Comparison of ENCODE assay signal across 21 mouse cellular contexts in genomic region chr14:17989182-17989581, GRCm38 (mm10).
DNase-seq lines count a peak whose midpoint lies in the region; ATAC-seq and TF ChIP-seq lines count a peak whose summit lies in the region.
"Had no signal": no experiment of that assay in that cellular context is flagged by ENCODE, and none has a peak within 500 bp of the region (broad histone marks: within the 10 kb centered on the region; RNA-seq: fewer than 3 reads in every experiment).

No protein-coding gene starts in this region.

- no peak overlapping the region for H3K9ac ChIP-seq in intestine, embryonic 15.5 days
- H3K9ac ChIP-seq in intestine, postnatal 0 days (ENCODE audit: low read depth, low read length) = no peak overlapping the region
- H3K9ac ChIP-seq: heart, embryonic 15.5 days; hindbrain, embryonic 14.5 days had no signal

- H3K9me3 ChIP-seq in intestine, embryonic 15.5 days = no peaks in the 10 kb centered on the region
- no peaks in the 10 kb centered on the region for H3K9me3 ChIP-seq in intestine, postnatal 0 days (ENCODE audit: control insufficient read depth)
- H3K9me3 ChIP-seq: forebrain, embryonic 10.5 days; heart, embryonic 15.5 days; hindbrain, embryonic 10.5 days had no signal

- WGBS in intestine, embryonic 15.5 days = 56% methylated on average over 4 of the region's 4 CpGs
- 34% methylated on average over 4 of the region's 4 CpGs for whole genome bisulfite sequencing in intestine, postnatal 0 days

- TF ChIP-seq CTCF in intestine, postnatal 0 days (IDR thresholded peaks at IDR 0.05; ENCODE audit: low read depth) = no peak

- 0 out of 2 replicates have a peak, but pooled peaks have one; percentile 67 for ATAC-seq in intestine, embryonic 15.5 days
- ATAC-seq in intestine, postnatal 0 days = no peak
- ATAC-seq: activated CD4-positive, CD25-positive, alpha-beta regulatory T cell, adult 4 months; forebrain, embryonic 14.5 days; Patski had no signal

- no peaks in the 10 kb centered on the region for H3K4me1 ChIP-seq in intestine, embryonic 15.5 days (replicated peaks)
- H3K4me1 ChIP-seq in intestine, postnatal 0 days (replicated peaks; ENCODE audit: control insufficient read depth, insufficient read depth, low read length) = no peaks in the 10 kb centered on the region
- H3K4me1 ChIP-seq: forebrain, embryonic 10.5 days; heart, embryonic 15.5 days; hindbrain, embryonic 10.5 days had no signal

- H3K4me2 ChIP-seq in intestine, embryonic 15.5 days (replicated peaks) = no peak overlapping the region
- no peak overlapping the region for H3K4me2 ChIP-seq in intestine, postnatal 0 days (replicated peaks; ENCODE audit: low read depth)
- H3K4me2 ChIP-seq: heart, embryonic 11.5 days; heart, embryonic 15.5 days; hindbrain, embryonic 14.5 days had no signal

- no peaks in the 10 kb centered on the region for H3K27me3 ChIP-seq in intestine, embryonic 15.5 days (replicated peaks)
- H3K27me3 ChIP-seq in intestine, postnatal 0 days (replicated peaks; ENCODE audit: control insufficient read depth, insufficient read depth, low read length) = no peaks in the 10 kb centered on the region
- H3K27me3 ChIP-seq: CH12.LX; heart, embryonic 15.5 days; Patski had no signal

- no peak overlapping the region for H3K4me3 ChIP-seq in intestine, embryonic 15.5 days (replicated peaks)
- no peak overlapping the region for H3K4me3 ChIP-seq in intestine, postnatal 0 days (ENCODE audit: low read depth, low read length)
- H3K4me3 ChIP-seq: forebrain, embryonic 10.5 days; heart, adult 2 months; heart, embryonic 15.5 days; hindbrain, embryonic 10.5 days had no signal

- DNase-seq in fibroblast of lung, adult 2 months (ENCODE audit: low read depth) = peak; percentile 53
- DNase-seq in lung, postnatal 14 days = peak; percentile 10
- no peak for DNase-seq in kidney, postnatal 25 days
- DNase-seq in layer of hippocampus, adult 11-12 months (ENCODE audit: low spot score) = no peak
- DNase-seq: adrenal gland, postnatal 14 days; cerebellum, adult 2 months; cerebellum, postnatal 10 days; gastrocnemius, postnatal 10 days; heart, adult 2 months; heart, postnatal 14 days had no signal

- no peak overlapping the region for H3K27ac ChIP-seq in intestine, embryonic 15.5 days
- no peak overlapping the region for H3K27ac ChIP-seq in intestine, postnatal 0 days (ENCODE audit: low read depth, low read length)
- H3K27ac ChIP-seq: forebrain, embryonic 10.5 days; heart, adult 2 months; heart, embryonic 15.5 days; hindbrain, embryonic 10.5 days; hindbrain, embryonic 14.5 days had no signal

- H3K36me3 ChIP-seq in intestine, embryonic 15.5 days = no peaks in the 10 kb centered on the region
- no peaks in the 10 kb centered on the region for H3K36me3 ChIP-seq in intestine, postnatal 0 days (ENCODE audit: control insufficient read depth, insufficient read depth)
- H3K36me3 ChIP-seq: forebrain, embryonic 10.5 days; heart, embryonic 15.5 days; hindbrain, embryonic 10.5 days had no signal

Comparison
In these comparisons a context has a peak if more than half of its experiments do, and no peak if none do; other contexts are left out.
1. DNase-seq: peak in fibroblast of lung, adult 2 months (single experiment) and lung, postnatal 14 days (single experiment); none in kidney, postnatal 25 days (0 of 2) and layer of hippocampus, adult 11-12 months (single experiment).